Mouse (Mus musculus) ovary, postnatal 36 days (tissue): ENCODE data around the gene Gkn2.

Experiments
- DNase-seq: peaks from one replicate; pipeline ENCODE4 v3.0.0; 2022; ENCODE audit warnings: low spot score, mixed read lengths

Gene Gkn2

DNA sequence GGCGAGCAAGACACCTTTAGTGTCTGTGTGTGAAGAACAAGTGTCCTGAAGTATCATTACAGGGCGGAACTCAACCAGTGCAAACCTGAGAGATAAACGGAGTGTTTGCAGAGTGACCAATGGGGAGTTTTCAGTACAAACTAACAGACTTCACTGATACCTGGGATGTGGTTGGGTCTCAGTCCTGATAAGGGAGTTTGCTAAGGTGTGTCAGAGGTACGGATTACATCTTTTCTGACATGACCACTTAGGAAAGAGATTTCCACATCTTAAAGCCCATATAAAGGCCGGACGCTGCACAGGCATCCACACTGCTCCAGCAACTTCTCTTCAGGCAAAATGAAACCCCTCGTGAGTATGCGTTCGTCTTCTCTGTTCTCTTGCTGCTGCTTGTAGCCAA is at the start of gene Gkn2:
Gene Gkn2, plus strand, starts transcription at position 301 of the 400 bp plus-strand sequence.
- DNase-seq: no peak

DNA sequence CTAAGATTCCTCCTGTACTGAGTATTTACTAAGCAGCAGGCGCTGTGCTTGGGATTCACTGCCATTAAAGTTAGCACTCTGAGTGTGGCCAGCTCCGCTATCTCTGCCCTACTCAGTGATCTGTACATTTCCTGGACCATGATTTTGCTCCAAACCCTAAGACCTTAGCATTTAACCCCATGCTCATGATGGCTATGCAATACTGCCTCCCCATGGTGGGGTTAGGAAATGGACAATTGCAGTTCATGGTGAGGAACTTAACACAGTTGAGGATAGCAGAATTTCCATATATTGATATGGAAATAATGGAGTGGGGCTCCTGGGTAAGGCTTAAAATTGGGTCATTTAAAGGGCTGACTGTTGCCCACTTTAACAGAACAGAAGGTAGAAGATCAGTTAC is 49.8 kb upstream of the Gkn2 start:
- no peak for DNase-seq

DNA sequence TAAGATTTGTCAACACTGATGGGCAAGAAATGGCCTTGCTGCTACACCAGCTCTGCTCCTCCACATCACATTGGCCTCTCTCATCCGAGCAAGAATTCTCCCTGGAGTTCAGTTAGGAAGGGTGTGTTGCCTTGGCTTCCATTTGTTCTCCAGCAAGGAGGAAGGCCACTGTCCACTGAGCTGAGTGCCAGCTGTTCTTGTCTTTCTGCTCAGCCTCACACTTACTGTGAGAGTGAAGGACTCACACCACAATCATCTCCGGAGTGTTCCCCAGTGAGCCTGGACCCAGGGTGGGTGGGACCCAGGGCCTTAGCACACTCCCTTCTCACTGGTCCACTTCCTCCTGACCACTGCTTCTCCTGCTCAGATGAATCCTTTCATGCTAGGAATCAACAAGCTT is 46.2 kb upstream of the Gkn2 start:
- no peak for DNase-seq

- no peak for DNase-seq
Measured at GRCm38 (mm10) chr6:87328265-87329173, 44.6 kb upstream of the Gkn2 start.

DNA sequence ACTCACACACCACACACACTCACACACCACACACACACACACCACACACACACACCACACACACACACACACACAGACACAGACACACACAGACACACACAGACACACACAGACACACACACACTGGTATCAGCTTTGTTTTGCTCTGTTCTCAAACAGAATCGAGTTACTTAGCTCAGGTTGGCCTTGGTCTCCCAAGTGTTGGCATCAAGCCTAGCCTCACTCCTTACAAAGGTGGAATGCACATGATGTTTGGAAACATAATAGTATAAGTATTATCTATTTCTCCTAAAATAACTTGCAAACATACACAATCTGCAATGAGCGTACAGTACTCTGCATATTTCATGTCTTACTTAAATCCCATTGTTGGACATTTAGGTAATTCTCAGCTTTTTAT is 40.8 kb upstream of the Gkn2 start:
- peak; percentile 18 for DNase-seq

DNA sequence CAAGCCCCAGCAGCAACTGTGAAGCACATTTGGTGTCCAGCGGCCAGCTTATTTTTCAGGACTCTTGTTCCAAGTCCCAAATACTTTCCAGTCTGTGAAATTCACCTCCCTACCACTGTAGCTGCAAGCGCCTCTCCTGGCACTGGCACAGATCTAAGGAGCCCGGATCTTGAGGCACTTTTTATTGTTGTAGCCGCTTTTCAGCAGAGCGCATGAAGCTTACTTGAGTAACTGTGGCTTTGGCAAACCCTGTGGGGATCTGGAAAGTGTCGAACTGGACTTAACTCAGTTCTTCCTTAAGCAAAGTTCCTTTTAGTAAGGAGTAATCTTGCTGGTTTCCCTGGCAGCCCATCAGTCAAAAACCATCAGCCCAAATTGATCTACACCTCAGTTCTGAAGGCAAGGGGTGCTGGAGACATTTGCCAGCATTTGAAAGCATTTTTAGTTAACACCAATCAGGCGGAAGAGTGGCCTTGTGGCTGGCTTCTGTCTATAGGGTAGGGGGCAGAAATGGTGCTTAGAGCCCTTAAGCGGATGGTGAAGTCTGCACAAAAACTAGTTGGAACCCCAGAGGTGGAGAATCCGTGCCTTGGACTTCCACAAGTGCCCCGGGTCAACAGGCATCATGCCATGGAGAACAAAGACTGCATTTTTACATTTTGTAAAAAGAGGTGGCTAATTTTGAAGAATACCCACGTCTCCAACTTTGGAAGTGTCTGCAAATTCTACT is 38.6 kb upstream of the Gkn2 start:
- peak; percentile 24 for DNase-seq

- DNase-seq: peak; percentile 68
Measured at GRCm38 (mm10) chr6:87335091-87335934, 37.8 kb upstream of the Gkn2 start, which contains the start of gene Antxr1. Gene Antxr1 (minus strand): TSS chr6:87335821.

GRCm38 (mm10) chr6:87335935-87336295 is 37.2 kb upstream of the Gkn2 start:
- DNase-seq: no peak

- DNase-seq: no peak
Measured at GRCm38 (mm10) chr6:87350829-87351228, 22.3 kb upstream of the Gkn2 start, which contains the start of gene Gkn1. Gene Gkn1 (minus strand): TSS chr6:87350942.

GRCm38 (mm10) chr6:87354441-87354840 is 18.7 kb upstream of the Gkn2 start:
- DNase-seq: no peak

DNA sequence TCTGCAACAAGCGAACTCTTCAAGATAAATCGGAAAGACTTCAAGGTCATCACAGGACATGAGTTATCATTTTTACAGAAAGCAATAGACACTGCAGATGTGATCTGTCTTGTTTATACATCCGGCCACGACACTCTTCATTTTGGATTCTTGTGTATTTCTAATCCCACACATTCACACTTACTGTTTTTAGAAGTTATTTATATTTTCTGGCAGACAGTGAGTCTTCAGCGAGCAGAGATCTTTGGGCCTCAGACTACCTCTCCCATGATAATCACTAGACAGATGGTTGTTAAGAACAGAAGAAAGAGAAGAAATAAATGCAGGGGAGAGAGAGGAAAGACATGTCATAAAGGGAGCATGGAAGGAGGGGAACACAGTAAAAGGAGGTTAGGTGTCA is 3.9 kb upstream of the Gkn2 start:
- DNase-seq: no peak

- no peak for DNase-seq
Measured at GRCm38 (mm10) chr6:87383926-87384691, 11.0 kb downstream of the Gkn2 start.

DNA sequence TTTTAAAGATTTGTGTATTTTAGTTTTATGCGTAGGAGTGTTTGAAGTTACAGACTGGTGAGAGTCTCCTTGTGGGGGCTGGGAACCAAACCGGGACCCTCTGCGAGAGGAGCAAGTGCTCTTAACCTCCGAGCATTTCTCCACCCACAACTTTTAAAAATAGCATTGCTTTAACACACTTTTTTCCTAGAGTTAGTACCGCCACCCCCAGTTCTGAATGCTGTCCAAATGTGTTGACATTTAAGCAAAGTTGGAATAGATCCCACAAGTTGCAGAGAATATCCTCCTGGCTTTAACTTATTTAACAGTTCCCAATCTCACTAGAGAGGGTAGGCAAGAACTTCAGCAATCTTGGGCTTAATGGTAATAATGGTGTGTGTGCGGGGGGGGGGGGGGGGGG is 11.6 kb downstream of the Gkn2 start:
- DNase-seq: no peak

GRCm38 (mm10) chr6:87386203-87386602 is 13.0 kb downstream of the Gkn2 start:
- DNase-seq: peak; percentile 34

DNA sequence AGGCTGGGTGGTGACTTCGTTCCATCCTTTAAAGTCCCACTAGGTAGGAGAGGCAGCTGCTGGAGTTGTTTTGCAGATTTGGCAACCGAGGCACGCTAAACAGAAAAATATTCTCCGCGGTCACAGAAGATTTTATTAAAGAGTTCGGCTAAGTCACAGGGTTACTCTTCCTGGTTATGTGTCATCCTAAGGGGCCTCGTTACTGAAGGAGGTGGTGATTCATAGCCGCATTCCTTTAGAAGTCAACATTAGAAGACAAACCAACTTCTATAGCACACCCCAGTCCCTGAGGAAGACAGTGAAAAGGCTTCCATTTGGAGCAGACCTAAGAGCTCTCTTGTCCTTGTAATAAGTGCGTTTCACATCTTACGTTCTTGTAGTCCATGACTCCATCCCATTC is 13.5 kb downstream of the Gkn2 start:
- no peak for DNase-seq

DNA sequence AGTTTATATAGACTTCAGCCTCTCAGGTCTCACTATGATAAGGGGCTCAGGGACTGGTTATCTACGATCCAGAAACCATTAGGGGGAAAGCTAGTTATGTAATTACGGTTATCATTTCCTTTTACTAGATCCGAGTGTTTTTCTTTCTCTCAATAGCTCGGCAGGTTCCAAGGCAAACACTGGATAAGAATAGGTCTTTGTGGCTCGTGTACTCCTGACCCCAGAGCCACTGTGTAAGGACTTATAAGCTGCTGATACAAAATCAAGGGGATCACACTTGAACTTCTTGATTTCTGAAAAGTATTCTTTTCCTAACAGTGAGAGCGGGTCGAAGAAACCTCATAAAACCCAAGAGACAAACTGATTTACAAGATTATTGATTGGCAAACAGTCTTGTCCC is 15.7 kb downstream of the Gkn2 start, which contains the start of gene Gkn3:
Gene Gkn3, minus strand, starts transcription at position 59 of the 400 bp plus-strand sequence.
- no peak for DNase-seq

GRCm38 (mm10) chr6:87389455-87389989 is 16.4 kb downstream of the Gkn2 start:
- no peak for DNase-seq

- DNase-seq: no peak
Measured at GRCm38 (mm10) chr6:87393466-87394205, 20.5 kb downstream of the Gkn2 start.

- no peak for DNase-seq
Measured at GRCm38 (mm10) chr6:87394783-87395182, 21.6 kb downstream of the Gkn2 start.

GRCm38 (mm10) chr6:87399137-87399536 is 26.0 kb downstream of the Gkn2 start:
- peak; percentile 66 for DNase-seq
